Mouse (Mus musculus) Patski (cell line): Measurements from ENCODE around the gene Mef2a. TPM values are rescaled to one million over a fixed set of nuclear protein-coding genes. Genes with fewer than 3 reads are reported as not detected.

Source experiments
- ATAC-seq: fragments of 100-300 bp; one replicate; pipeline ENCODE4 v1.8.0; 2021
- CTCF ChIA-PET: fragments of 350-600 bp; sonication (Branson Sonifier 250); formaldehyde crosslinking; loops from one replicate; lab custom pipeline; 2022; ENCODE audit warnings: inconsistent platforms; lab: Charles Lee
- POLR2A ChIA-PET: fragments of 350-600 bp; sonication (Branson Sonifier 250); formaldehyde crosslinking; loops from one replicate; lab custom pipeline; 2022; ENCODE audit warnings: antibody characterized with exemption, inconsistent platforms; lab: Charles Lee
- DNase-seq: peaks from one replicate; pipeline ENCODE4 v3.0.0-alpha.2; 2011; ENCODE audit warnings: low read depth, low spot score
- H3K27me3 ChIP-seq: fragments of 371-371 bp; one replicate; pipeline ENCODE4 v1.5.1; 2021
- CTCF ChIP-seq: fragments of 100-300 bp; IDR thresholded peaks from one replicate; pipeline ENCODE4 v1.5.1; 2021
- in situ Hi-C: fragments of 300-500 bp; cut with MboI; formaldehyde crosslinking; loops from 3 replicates; pipeline ENCODE4 v1.11.1; 2018; ENCODE audit warnings: low pct_unique_long_range_greater_than_20kb, mixed read lengths
- polyA plus RNA-seq: library from polyadenylated mRNA; unstranded; gene quantifications from one replicate; pipeline ENCODE4 v1.2.3, GENCODE M21; 2021

The Mef2a gene
- polyA plus RNA-seq, 1 experiment from 2014 or later = 48.0 TPM

DNA sequence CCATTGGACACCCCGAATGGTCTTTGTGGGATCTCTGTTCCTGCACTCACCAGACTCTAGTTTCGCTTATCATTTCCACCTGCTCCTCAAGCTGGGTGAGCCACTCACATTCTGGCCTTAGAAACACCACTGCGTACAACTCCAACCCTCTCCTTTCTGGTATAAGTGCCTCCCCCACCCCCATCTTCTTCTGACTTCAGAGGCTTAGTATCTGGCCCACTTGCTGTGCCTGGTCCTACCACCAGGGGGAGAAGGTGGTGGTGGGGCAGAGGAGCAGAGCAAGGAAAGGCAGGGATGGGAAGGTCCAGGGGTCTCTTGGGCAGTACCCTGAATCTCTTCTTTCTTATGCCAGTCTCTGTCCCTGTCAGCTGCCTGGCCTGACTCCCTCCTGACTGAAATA, 155.6 kb downstream of the Mef2a start:
- TF ChIP-seq CTCF = peak; percentile 78
- DNase-seq (no peak), ATAC-seq (no peak)
- ChIA-PET POLR2A (interaction anchor here (1.2 kb wide), 1 partner anchor 414 kb away, joined by 5 read pairs; no protein-coding TSS in a partner anchor), CTCF (interaction anchor here (1.0 to 2.4 kb wide), 7 partner anchors 10 to 426 kb away, joined by 3 to 17 read pairs (median 4); no protein-coding TSS in a partner anchor)
- in situ Hi-C loops = no loop called here
- H3K27me3 ChIP-seq = no peaks in the 10 kb centered on the region

DNA sequence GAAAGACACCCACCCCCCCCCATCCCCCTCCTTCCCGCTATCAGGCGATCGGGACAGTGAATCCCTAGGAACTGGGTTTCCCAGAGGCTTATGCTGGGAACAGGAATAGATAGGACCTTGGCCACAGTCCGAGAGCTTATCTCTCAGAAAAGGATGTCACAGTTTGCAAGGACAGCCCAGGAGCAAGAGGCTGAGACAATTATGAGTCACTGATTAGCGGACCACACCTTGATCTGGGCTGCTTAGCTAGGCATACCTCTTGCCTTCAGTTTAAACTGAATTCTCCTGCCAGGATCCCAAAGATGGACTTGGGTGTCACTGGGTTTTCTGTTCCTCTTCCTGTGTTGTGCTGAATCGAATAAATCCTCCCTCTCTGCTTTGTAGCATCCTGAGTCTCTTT, 156.3 kb downstream of the Mef2a start:
- DNase-seq (no peak), ATAC-seq (no peak)
- in situ Hi-C loops = no loop called here
- TF ChIP-seq CTCF = no peak
- H3K27me3 ChIP-seq = no peaks in the 10 kb centered on the region
- CTCF ChIA-PET = interaction anchor here (1.4 to 2.4 kb wide), 2 partner anchors 413 to 426 kb away, joined by 3 to 17 read pairs; no protein-coding TSS in a partner anchor
- POLR2A ChIA-PET = no interaction called here

DNA sequence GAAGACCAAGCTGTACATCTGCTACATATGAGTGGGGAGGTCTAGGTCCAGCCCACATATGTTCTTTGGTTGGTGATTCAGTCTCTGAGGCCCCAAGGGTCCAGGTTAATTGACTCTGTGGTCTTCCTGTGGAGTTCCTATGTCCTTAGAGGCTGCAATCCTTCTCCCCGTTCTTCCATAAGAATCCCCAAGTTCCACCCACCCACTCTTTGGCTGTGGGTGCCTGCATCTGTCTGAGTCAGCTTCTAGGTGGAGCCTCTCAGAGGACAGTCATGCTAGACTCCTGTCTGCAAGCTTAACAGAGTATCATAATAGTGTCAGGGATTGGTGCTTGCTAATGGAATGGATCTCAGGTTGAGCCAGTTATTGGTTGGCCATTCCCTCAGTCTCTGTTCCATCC, 159.1 kb downstream of the Mef2a start:
- in situ Hi-C loops = no loop called here
- TF ChIP-seq CTCF = no peak
- ChIA-PET POLR2A (no interaction called here), CTCF (no interaction called here)
- no peak for DNase-seq
- ATAC-seq = no peak
- H3K27me3 ChIP-seq = no peaks in the 10 kb centered on the region

DNA sequence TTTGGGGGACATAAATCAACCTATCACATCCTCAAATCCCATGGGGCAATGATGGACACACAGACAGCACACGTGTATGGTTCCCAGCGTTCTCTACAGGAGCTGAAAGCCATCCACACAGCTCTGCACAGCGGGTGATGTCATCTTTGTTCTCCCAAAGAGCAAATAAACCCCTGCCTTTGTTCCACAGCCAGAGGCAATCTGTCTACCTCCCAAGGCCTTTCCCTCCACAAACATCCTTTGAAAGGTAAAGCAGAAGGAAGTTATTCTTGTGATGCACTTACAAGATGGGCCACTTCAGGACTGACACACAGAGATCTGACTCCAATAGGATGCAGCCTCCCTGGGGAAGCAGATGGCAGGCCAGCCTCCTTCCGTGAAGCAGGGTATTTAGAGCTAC, 160.7 kb downstream of the Mef2a start:
- ChIA-PET CTCF (no interaction called here), POLR2A (interaction anchor here (0.6 kb wide), 1 partner anchor 252 kb away, joined by 5 read pairs; no protein-coding TSS in a partner anchor)
- H3K27me3 ChIP-seq = peaks cover 4% of the 10 kb centered on the region
- ATAC-seq (no peak), DNase-seq (no peak)
- no peak for TF ChIP-seq CTCF
- in situ Hi-C loops = no loop called here

DNA sequence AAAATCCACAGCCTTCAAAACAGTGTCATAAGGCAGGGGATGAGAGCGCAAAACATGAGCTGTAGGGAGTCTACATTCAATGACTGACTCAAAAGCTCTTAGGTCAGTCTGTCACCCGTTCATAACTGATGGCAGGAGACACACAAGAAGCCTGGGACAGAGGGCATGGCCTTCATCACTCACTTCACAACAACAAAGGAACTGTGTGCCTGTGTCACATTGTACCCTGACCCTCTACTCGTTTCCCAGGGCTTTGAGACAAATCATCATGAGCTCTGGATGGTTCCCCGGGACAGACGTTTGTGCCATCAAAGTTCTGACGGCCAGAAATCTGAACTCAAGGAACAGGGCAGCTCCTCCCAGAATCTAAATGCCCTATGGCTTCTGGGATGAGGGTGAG, 161.3 kb downstream of the Mef2a start:
- DNase-seq (no peak), ATAC-seq (no peak)
- POLR2A ChIA-PET = no interaction called here
- in situ Hi-C loops = no loop called here
- no peak for TF ChIP-seq CTCF
- CTCF ChIA-PET = interaction anchor here (0.8 kb wide), 1 partner anchor 419 kb away, joined by 3 read pairs; no protein-coding TSS in a partner anchor
- peaks cover 4% of the 10 kb centered on the region for H3K27me3 ChIP-seq

DNA sequence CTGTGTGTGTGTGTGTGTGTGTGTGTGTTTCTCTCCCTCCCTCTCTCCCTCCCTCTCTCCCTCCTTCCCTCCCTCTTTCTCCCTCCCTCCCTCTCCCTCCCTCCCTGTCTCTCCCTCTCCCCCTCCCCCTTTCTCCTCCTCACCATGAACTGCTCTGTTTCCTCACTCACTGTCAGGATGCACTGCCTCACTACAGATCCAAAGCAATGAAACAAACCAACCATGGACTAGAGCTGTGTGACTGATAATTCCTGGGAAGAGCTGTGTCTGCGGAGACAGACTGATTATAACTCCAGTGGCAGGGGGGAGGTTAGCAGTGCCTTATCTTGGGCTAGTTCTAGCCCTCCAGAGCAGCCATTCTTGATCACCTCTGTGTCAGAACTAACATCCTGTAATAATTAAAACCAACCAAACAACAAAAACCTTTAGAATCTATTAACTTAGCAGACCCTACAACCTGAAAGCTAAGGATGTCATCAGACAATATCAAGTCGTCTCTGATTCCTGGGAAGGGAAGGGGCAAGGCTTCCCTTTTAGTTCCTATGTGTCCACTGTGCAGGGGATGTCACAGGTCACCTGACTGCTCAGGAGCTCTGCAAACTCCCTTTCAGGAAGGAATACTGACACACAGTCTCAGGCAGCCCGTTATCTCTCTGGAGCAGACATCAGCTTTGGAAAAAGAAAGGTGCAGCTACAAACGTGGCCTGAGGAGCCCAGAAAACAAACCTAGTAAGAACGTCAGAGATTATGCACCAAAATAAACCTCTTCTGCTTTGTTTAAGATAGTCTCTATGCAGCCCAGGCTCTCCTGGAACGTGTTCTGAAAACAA, 162.4 kb downstream of the Mef2a start:
- DNase-seq (no peak), ATAC-seq (no peak)
- TF ChIP-seq CTCF = no peak
- H3K27me3 ChIP-seq = peaks cover 4% of the 10 kb centered on the region
- ChIA-PET POLR2A (interaction anchor here (0.6 kb wide), 1 partner anchor 139 kb away, joined by 3 read pairs; no protein-coding TSS in a partner anchor), CTCF (interaction anchor here (0.8 kb wide), 1 partner anchor 420 kb away, joined by 3 read pairs; no protein-coding TSS in a partner anchor)
- in situ Hi-C loops = no loop called here

DNA sequence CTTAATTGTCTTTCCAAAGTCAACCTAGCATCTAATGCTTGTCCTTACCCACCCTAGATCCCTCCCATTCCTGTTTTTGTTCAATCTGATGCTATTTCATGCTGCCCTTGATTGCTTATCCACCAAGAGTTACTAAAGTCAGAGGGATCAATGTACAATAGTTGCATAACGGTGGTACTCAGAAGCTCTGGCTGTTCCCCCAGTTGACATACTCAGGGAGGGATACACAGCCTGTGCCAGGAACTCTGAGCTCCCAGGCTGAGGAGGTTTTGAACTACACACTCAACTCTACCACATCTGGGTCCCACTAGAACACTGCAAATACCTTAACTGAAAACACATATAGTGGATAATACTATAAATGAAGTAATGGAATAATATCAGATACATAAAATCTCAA, 164.3 kb downstream of the Mef2a start:
- DNase-seq (no peak), ATAC-seq (no peak)
- TF ChIP-seq CTCF = no peak
- peaks cover 4% of the 10 kb centered on the region for H3K27me3 ChIP-seq
- in situ Hi-C loops = no loop called here
- POLR2A ChIA-PET = no interaction called here
- CTCF ChIA-PET = interaction anchor here (1.2 kb wide), 1 partner anchor 9 kb away, joined by 4 read pairs; no protein-coding TSS in a partner anchor

DNA sequence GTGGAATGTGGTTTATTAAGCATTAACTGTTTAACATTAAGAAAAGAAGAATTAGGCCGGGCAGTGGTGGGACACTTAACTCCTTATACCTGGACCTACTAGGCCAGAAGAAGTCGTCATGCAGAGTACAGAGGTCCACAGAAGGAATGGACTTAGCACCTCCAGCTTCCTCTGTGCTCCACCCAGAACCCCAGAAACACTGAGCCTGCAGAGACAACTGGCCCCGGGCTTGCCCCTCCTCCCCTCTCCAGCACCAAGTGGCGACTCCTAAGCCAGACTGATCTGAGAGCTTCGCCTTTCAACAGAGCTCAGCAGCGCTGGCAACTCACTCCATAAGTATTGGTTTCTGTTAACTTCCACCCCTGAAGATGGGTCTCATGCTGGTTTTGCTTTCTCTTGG, 165.0 kb downstream of the Mef2a start:
- ChIA-PET POLR2A (no interaction called here), CTCF (interaction anchor here (1.2 to 1.4 kb wide), 3 partner anchors 8 to 20 kb away, joined by 3 to 4 read pairs (median 3); no protein-coding TSS in a partner anchor)
- no peak for TF ChIP-seq CTCF
- DNase-seq = no peak
- ATAC-seq = no peak
- H3K27me3 ChIP-seq = peaks cover 4% of the 10 kb centered on the region
- in situ Hi-C loops = no loop called here

DNA sequence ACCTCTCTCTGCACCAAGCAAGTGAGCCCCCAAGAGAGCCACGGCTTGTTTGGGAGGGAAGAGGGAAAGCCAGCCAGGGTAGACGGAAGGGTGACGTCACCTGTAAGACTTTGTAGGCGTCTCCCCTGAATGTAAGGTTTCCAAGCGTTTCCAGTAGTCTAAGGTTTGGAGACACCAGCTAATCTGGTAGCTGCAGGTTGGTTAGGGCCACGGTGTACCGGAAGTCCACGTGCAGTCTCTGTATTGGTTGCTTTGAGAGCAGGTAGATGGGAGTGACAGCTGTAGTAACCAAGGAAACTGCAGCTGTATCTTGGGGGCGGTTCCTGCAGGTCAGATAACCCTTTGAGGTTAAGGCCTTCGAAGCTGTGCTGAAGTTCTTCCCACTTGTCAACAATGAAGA, 166.2 kb downstream of the Mef2a start:
- CTCF ChIA-PET = interaction anchor here (1.0 to 1.4 kb wide), 4 partner anchors 11 to 424 kb away, joined by 3 to 4 read pairs (median 3); no protein-coding TSS in a partner anchor
- DNase-seq (no peak), ATAC-seq (no peak)
- H3K27me3 ChIP-seq = peaks cover 6% of the 10 kb centered on the region
- in situ Hi-C loops = no loop called here
- POLR2A ChIA-PET = interaction anchor here (0.6 kb wide), 1 partner anchor 412 kb away, joined by 8 read pairs; no protein-coding TSS in a partner anchor
- no peak for TF ChIP-seq CTCF

DNA sequence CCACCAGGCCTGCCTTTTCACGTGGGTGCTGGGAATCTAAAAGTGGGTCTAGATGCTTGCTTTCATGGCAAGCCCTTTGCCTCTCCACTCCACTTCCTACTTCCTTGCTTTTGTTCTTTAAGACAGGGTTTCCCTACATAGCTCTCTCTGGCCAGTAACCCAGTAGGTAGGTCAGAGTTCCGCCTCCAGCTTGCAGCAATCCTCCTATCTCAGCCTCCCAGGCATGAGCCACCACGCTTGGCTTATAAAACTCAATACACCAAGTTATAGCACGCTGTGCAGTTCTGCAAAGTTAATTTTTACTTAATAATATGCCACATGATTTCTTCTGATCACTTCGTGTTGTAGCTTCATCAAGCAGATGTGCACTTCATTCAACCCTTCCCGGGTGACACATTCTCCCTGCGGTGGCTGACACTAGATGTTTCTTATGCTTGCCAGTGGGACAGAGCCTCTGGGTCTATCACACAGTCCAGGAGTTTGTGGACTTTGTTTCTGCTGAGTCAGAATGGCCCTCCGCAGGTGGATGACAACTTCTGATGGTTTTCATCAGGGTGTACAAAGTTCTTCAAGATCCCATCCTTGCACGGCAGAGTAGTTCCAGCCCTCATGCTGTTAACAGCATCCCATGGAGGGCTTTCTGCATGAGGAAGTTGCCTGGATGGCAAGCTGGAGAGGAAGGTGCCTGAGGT, 166.8 kb downstream of the Mef2a start:
- ATAC-seq = no peak
- no peak for DNase-seq
- ChIA-PET CTCF (interaction anchor here (1.0 to 1.4 kb wide), 4 partner anchors 12 to 425 kb away, joined by 3 to 4 read pairs (median 3); no protein-coding TSS in a partner anchor), POLR2A (interaction anchor here (0.6 kb wide), 1 partner anchor 412 kb away, joined by 8 read pairs; no protein-coding TSS in a partner anchor)
- TF ChIP-seq CTCF = no peak
- in situ Hi-C loops = no loop called here
- peaks cover 6% of the 10 kb centered on the region for H3K27me3 ChIP-seq
